Mouse (Mus musculus): Measurements from ENCODE around the gene Meis2. TPM values are rescaled to one million over a fixed set of nuclear protein-coding genes. Genes with fewer than 3 reads are reported as not detected.
A peak's percentile ranks its signal among the peaks of the same experiment; 100 is the strongest.

The Meis2 gene
- 92.0 and 98.7 TPM in 2 replicates for polyA plus RNA-seq (2015; fragmentation: Nextera tagmentation; extraction: Ambion mirVana)

GRCm38 (mm10) chr2:116065570-116066005, at the start of gene Meis2:
Meis2 (minus strand) TSS chr2:116065839.
- peak within 1 kb of the TSS; percentile 73 for H3K4me3 ChIP-seq
- H3K4me1 ChIP-seq (replicated peaks): peaks cover 54% of the 10 kb centered on the region
- H3K9me3 ChIP-seq: no peaks in the 10 kb centered on the region
- H3K9ac ChIP-seq: peak within 1 kb of the TSS; percentile 96
- peak within 1 kb of the TSS; percentile 98 for H3K27ac ChIP-seq (replicated peaks)
- ATAC-seq (ENCODE audit: low read depth): peak; percentile 77
- no peaks in the 10 kb centered on the region; the same call in 1 of the 2 replicates for H3K27me3 ChIP-seq
- 1% methylated on average over 32 of the region's 37 CpGs for WGBS
- peak within 1 kb of the TSS; percentile 84 for H3K4me2 ChIP-seq
- H3K36me3 ChIP-seq: no peaks in the 10 kb centered on the region

- H3K27me3 ChIP-seq: no peaks in the 10 kb centered on the region
- H3K27ac ChIP-seq (replicated peaks): no peak overlapping the region
- no peak overlapping the region for H3K9ac ChIP-seq
- H3K9me3 ChIP-seq: 0 out of 2 replicates have a peak, but pooled peaks cover 5% of the 10 kb centered on the region
- no peaks in the 10 kb centered on the region for H3K36me3 ChIP-seq
- whole genome bisulfite sequencing: 72% methylated on average over 4 of the region's 4 CpGs
- no peaks in the 10 kb centered on the region for H3K4me1 ChIP-seq (replicated peaks)
- no peak overlapping the region for H3K4me3 ChIP-seq
- H3K4me2 ChIP-seq: no peak overlapping the region
- ATAC-seq (ENCODE audit: low read depth): no peak
These were observed 40.6 kb upstream of the Meis2 start for GRCm38 (mm10) chr2:116106194-116106593.

GRCm38 (mm10) chr2:116105179-116105578, 39.5 kb upstream of the Meis2 start:
- H3K9ac ChIP-seq: no peak overlapping the region
- H3K27ac ChIP-seq (replicated peaks): no peak overlapping the region
- 0 out of 2 replicates have a peak, but pooled peaks cover 5% of the 10 kb centered on the region for H3K9me3 ChIP-seq
- no peaks in the 10 kb centered on the region for H3K36me3 ChIP-seq
- H3K27me3 ChIP-seq: no peaks in the 10 kb centered on the region
- H3K4me3 ChIP-seq: no peak overlapping the region
- no peak for ATAC-seq (ENCODE audit: low read depth)
- no peak overlapping the region for H3K4me2 ChIP-seq
- H3K4me1 ChIP-seq (replicated peaks): no peaks in the 10 kb centered on the region
- 61% methylated on average over 3 of the region's 3 CpGs for WGBS

GRCm38 (mm10) chr2:116103411-116103996, 37.9 kb upstream of the Meis2 start:
- no peaks in the 10 kb centered on the region for H3K27me3 ChIP-seq
- WGBS: 50% methylated on average over 5 of the region's 5 CpGs
- no peaks in the 10 kb centered on the region for H3K9me3 ChIP-seq
- H3K4me3 ChIP-seq: no peak overlapping the region
- no peak overlapping the region for H3K9ac ChIP-seq
- no peaks in the 10 kb centered on the region for H3K4me1 ChIP-seq (replicated peaks)
- no peak overlapping the region for H3K4me2 ChIP-seq
- no peak for ATAC-seq (ENCODE audit: low read depth)
- no peak overlapping the region for H3K27ac ChIP-seq (replicated peaks)
- no peaks in the 10 kb centered on the region for H3K36me3 ChIP-seq

GRCm38 (mm10) chr2:116101221-116101620, 35.6 kb upstream of the Meis2 start:
- Histone ChIP-seq H3K36me3 (no peaks in the 10 kb centered on the region), H3K9me3 (no peaks in the 10 kb centered on the region), H3K4me3 (no peak overlapping the region), H3K9ac (no peak overlapping the region), H3K27me3 (no peaks in the 10 kb centered on the region), H3K4me2 (no peak overlapping the region), H3K4me1 (replicated peaks) (no peaks in the 10 kb centered on the region), H3K27ac (replicated peaks) (no peak overlapping the region)
- no peak for ATAC-seq (ENCODE audit: low read depth)

- WGBS: 89% methylated on average over 2 of the region's 2 CpGs
- peaks cover 3% of the 10 kb centered on the region; the same call in 1 of the 2 replicates for H3K4me1 ChIP-seq (replicated peaks)
- no peak overlapping the region for H3K4me2 ChIP-seq
- no peak overlapping the region for H3K4me3 ChIP-seq
- no peak overlapping the region for H3K27ac ChIP-seq (replicated peaks)
- H3K9me3 ChIP-seq: peaks cover 15% of the 10 kb centered on the region
- ATAC-seq (ENCODE audit: low read depth): no peak
- H3K9ac ChIP-seq: no peak overlapping the region
- H3K27me3 ChIP-seq: peaks cover 15% of the 10 kb centered on the region; the same call in 1 of the 2 replicates
- no peaks in the 10 kb centered on the region for H3K36me3 ChIP-seq
These were observed 15.3 kb upstream of the Meis2 start for GRCm38 (mm10) chr2:116080961-116081360.

GRCm38 (mm10) chr2:116078841-116079240, 13.2 kb upstream of the Meis2 start:
- H3K4me3 ChIP-seq: no peak overlapping the region
- no peak overlapping the region for H3K9ac ChIP-seq
- H3K36me3 ChIP-seq: no peaks in the 10 kb centered on the region
- peaks cover 24% of the 10 kb centered on the region for H3K4me1 ChIP-seq (replicated peaks)
- H3K9me3 ChIP-seq: peaks cover 15% of the 10 kb centered on the region
- 87% methylated on average over 2 of the region's 2 CpGs for WGBS
- ATAC-seq (ENCODE audit: low read depth): no peak
- peaks cover 24% of the 10 kb centered on the region; the same call in 1 of the 2 replicates for H3K27me3 ChIP-seq
- no peak overlapping the region for H3K27ac ChIP-seq (replicated peaks)
- no peak overlapping the region for H3K4me2 ChIP-seq

- no peak overlapping the region for H3K27ac ChIP-seq (replicated peaks)
- 62% methylated on average over 3 of the region's 3 CpGs for WGBS
- no peak overlapping the region for H3K9ac ChIP-seq
- peaks cover 30% of the 10 kb centered on the region; the same call in 1 of the 2 replicates for H3K27me3 ChIP-seq
- H3K36me3 ChIP-seq: no peaks in the 10 kb centered on the region
- H3K9me3 ChIP-seq: peaks cover 15% of the 10 kb centered on the region
- ATAC-seq (ENCODE audit: low read depth): no peak
- peaks cover 32% of the 10 kb centered on the region for H3K4me1 ChIP-seq (replicated peaks)
- no peak overlapping the region for H3K4me2 ChIP-seq
- no peak overlapping the region for H3K4me3 ChIP-seq
These were observed 12.1 kb upstream of the Meis2 start for GRCm38 (mm10) chr2:116077716-116078115.

GRCm38 (mm10) chr2:116076752-116077480, 11.3 kb upstream of the Meis2 start:
- Histone ChIP-seq H3K27ac (replicated peaks) (no peak overlapping the region), H3K4me2 (no peak overlapping the region), H3K9me3 (peaks cover 10% of the 10 kb centered on the region), H3K4me1 (replicated peaks) (peaks cover 40% of the 10 kb centered on the region), H3K9ac (no peak overlapping the region), H3K27me3 (peaks cover 30% of the 10 kb centered on the region; the same call in 1 of the 2 replicates), H3K4me3 (no peak overlapping the region), H3K36me3 (no peaks in the 10 kb centered on the region)
- no peak for ATAC-seq (ENCODE audit: low read depth)

GRCm38 (mm10) chr2:116075902-116076301, 10.3 kb upstream of the Meis2 start:
- peaks cover 30% of the 10 kb centered on the region; the same call in 1 of the 2 replicates for H3K27me3 ChIP-seq
- peak overlapping the region; percentile 84 for H3K4me2 ChIP-seq
- WGBS: under 1% methylated on average over 23 of the region's 23 CpGs
- ATAC-seq (ENCODE audit: low read depth): peak; percentile 69
- 0 out of 2 replicates have a peak, but pooled peaks cover under 1% of the 10 kb centered on the region for H3K9me3 ChIP-seq
- peak overlapping the region; percentile 23; the same call in 1 of the 2 replicates for H3K27ac ChIP-seq (replicated peaks)
- no peaks in the 10 kb centered on the region for H3K36me3 ChIP-seq
- peak overlapping the region; percentile 42 for H3K4me3 ChIP-seq
- H3K9ac ChIP-seq: peak overlapping the region; percentile 56
- H3K4me1 ChIP-seq (replicated peaks): peaks cover 48% of the 10 kb centered on the region

GRCm38 (mm10) chr2:116075477-116075876, 9.8 kb upstream of the Meis2 start:
- Histone ChIP-seq H3K4me3 (peak overlapping the region; percentile 42), H3K4me2 (peak overlapping the region; percentile 84), H3K27me3 (peaks cover 30% of the 10 kb centered on the region; the same call in 1 of the 2 replicates), H3K36me3 (no peaks in the 10 kb centered on the region), H3K4me1 (replicated peaks) (peaks cover 52% of the 10 kb centered on the region), H3K9ac (peak overlapping the region; percentile 56), H3K27ac (replicated peaks) (peak overlapping the region; percentile 23; the same call in 1 of the 2 replicates), H3K9me3 (no peaks in the 10 kb centered on the region)
- peak; percentile 44 for ATAC-seq (ENCODE audit: low read depth)
- under 1% methylated on average over 20 of the region's 20 CpGs for WGBS

- H3K36me3 ChIP-seq: no peaks in the 10 kb centered on the region
- H3K4me2 ChIP-seq: peak overlapping the region; percentile 84
- WGBS: 7% methylated on average over 17 of the region's 17 CpGs
- peaks cover 30% of the 10 kb centered on the region; the same call in 1 of the 2 replicates for H3K27me3 ChIP-seq
- ATAC-seq (ENCODE audit: low read depth): no peak
- H3K9ac ChIP-seq: peak overlapping the region; percentile 56
- H3K4me3 ChIP-seq: peak overlapping the region; percentile 42
- no peaks in the 10 kb centered on the region for H3K9me3 ChIP-seq
- peaks cover 52% of the 10 kb centered on the region for H3K4me1 ChIP-seq (replicated peaks)
- H3K27ac ChIP-seq (replicated peaks): peak overlapping the region; percentile 52
These were observed 9.2 kb upstream of the Meis2 start for GRCm38 (mm10) chr2:116074726-116075440.
